Mouse (Mus musculus) thymus, adult 2 months (tissue): ENCODE data around the gene Vinac1. TPM values are rescaled to one million over a fixed set of nuclear protein-coding genes. Genes with fewer than 3 reads are reported as not detected.

Experiments
- DNase-seq: peaks from one replicate; pipeline ENCODE4 v3.0.0; 2021
- H3K27ac ChIP-seq: fragments of 200-500 bp; 2 replicates; pipeline ENCODE4 v1.5.1; 2012; ENCODE audit warnings: low read length, control low read depth; ENCODE audit not compliant: control insufficient read depth, insufficient read depth
- H3K27me3 ChIP-seq: fragments of 200-500 bp; 2 replicates; pipeline ENCODE4 v1.6.1; 2012; ENCODE audit warnings: mild to moderate bottlenecking, low read length, moderate library complexity, mixed read lengths; ENCODE audit not compliant: control insufficient read depth, insufficient read depth
- H3K36me3 ChIP-seq: fragments of 200-500 bp; 2 replicates; pipeline ENCODE4 v1.6.1; 2012; ENCODE audit warnings: mild to moderate bottlenecking, low read length, moderate library complexity; ENCODE audit not compliant: control insufficient read depth, insufficient read depth
- H3K4me1 ChIP-seq: fragments of 200-500 bp; replicated peaks from 2 replicates; pipeline ENCODE4 v1.6.1; 2012; ENCODE audit warnings: low read length; ENCODE audit not compliant: control insufficient read depth, insufficient read depth
- H3K4me3 ChIP-seq: fragments of 200-500 bp; 2 replicates; pipeline ENCODE4 v1.5.1; 2012; ENCODE audit warnings: mild to moderate bottlenecking, low read length, control low read depth, moderate library complexity; ENCODE audit not compliant: control insufficient read depth, insufficient read depth
- CTCF ChIP-seq: fragments of 200-500 bp; IDR thresholded peaks from 2 replicates; pipeline ENCODE4 v1.5.1; 2012; ENCODE audit warnings: mild to moderate bottlenecking, control low read depth, low read length, moderate library complexity, borderline replicate concordance; ENCODE audit not compliant: control insufficient read depth, poor library complexity, insufficient read depth; ENCODE audit errors: extremely low read depth
- POLR2A ChIP-seq: fragments of 200-500 bp; IDR thresholded peaks from 2 replicates; pipeline ENCODE4 v1.6.1; 2012; ENCODE audit warnings: mild to moderate bottlenecking, low read length, control low read depth, moderate library complexity; ENCODE audit not compliant: control insufficient read depth, poor library complexity, insufficient read depth; ENCODE audit errors: extremely low read depth
- WGBS: fragments of 180-500 bp; shearing (Covaris S2); methylation state at CpG from one replicate; pipeline ENCODE4 v1.1.7; 2018; 5-methylcytosine and 5-hydroxymethylcytosine counted together
- polyA plus RNA-seq: library from polyadenylated mRNA; depleted of rRNA; stranded (reverse); fragments of >200 nt; gene quantifications from 2 replicates; pipeline ENCODE4 v1.2.3, GENCODE M21; 2012; rRNA removed

The Vinac1 gene
- polyA plus RNA-seq, 1 experiment, result 0.16 TPM

- Histone ChIP-seq H3K4me3 (no peak overlapping the region), H3K27me3 (no peaks in the 10 kb centered on the region), H3K4me1 (no peaks in the 10 kb centered on the region), H3K27ac (no peak overlapping the region), H3K36me3 (no peaks in the 10 kb centered on the region)
- WGBS, result 98% methylated on average over 4 of the region's 4 CpGs
- DNase-seq, result no peak
- TF ChIP-seq POLR2A, result no peak
- no peak for TF ChIP-seq CTCF
These were observed 41.7 kb downstream of the Vinac1 start for GRCm38 (mm10) chr2:129006194-129006749.

- H3K27ac ChIP-seq, result no peak overlapping the region
- no peak for DNase-seq
- no peak overlapping the region for H3K4me3 ChIP-seq
- no peaks in the 10 kb centered on the region for H3K36me3 ChIP-seq
- no peaks in the 10 kb centered on the region for H3K4me1 ChIP-seq
- no peaks in the 10 kb centered on the region for H3K27me3 ChIP-seq
- TF ChIP-seq POLR2A (no peak), CTCF (no peak)
These were observed 43.1 kb downstream of the Vinac1 start for GRCm38 (mm10) chr2:129004872-129005271.

GRCm38 (mm10) chr2:128984746-128985145 lies 63.2 kb downstream of the Vinac1 start:
- H3K4me3 ChIP-seq, result no peak overlapping the region
- no peaks in the 10 kb centered on the region for H3K36me3 ChIP-seq
- no peak for DNase-seq
- no peak for TF ChIP-seq CTCF
- no peaks in the 10 kb centered on the region for H3K27me3 ChIP-seq
- H3K27ac ChIP-seq, result no peak overlapping the region
- WGBS, result 92% methylated on average over 3 of the region's 3 CpGs
- no peaks in the 10 kb centered on the region for H3K4me1 ChIP-seq

- 94% methylated on average over 4 of the region's 4 CpGs for WGBS
- H3K27ac ChIP-seq, result no peak overlapping the region
- no peaks in the 10 kb centered on the region for H3K27me3 ChIP-seq
- H3K4me1 ChIP-seq, result no peaks in the 10 kb centered on the region
- H3K36me3 ChIP-seq, result no peaks in the 10 kb centered on the region
- H3K4me3 ChIP-seq, result no peak overlapping the region
- TF ChIP-seq POLR2A, result no peak
- no peak for DNase-seq
These were observed 72.4 kb downstream of the Vinac1 start for GRCm38 (mm10) chr2:128975572-128975971.

Other genes with a start within 250 kb of the Vinac1 start
- 16.2 and 18.3 TPM in 2 replicates for gene Tmem87b, start 230.1 kb downstream of the Vinac1 start, polyA plus RNA-seq
- gene Fbln7, start 185.2 kb downstream of the Vinac1 start, polyA plus RNA-seq, result 0.64 and 0.69 TPM in 2 replicates
- 1.6 and 1.7 TPM in 2 replicates for gene Zc3h8, start 104.1 kb downstream of the Vinac1 start, polyA plus RNA-seq
- 2.5 and 2.6 TPM in 2 replicates for gene Zc3h6, start 80.8 kb downstream of the Vinac1 start, polyA plus RNA-seq
- 5.9 and 6.4 TPM in 2 replicates for gene Gm10762, start 80.4 kb downstream of the Vinac1 start, polyA plus RNA-seq
- 6.4 and 6.7 TPM in 2 replicates for gene Ttl, start 17.8 kb upstream of the Vinac1 start, polyA plus RNA-seq
- gene Polr1b, start 52.8 kb upstream of the Vinac1 start, polyA plus RNA-seq, result 24.2 and 28.0 TPM in 2 replicates
- gene Chchd5, start 81.5 kb upstream of the Vinac1 start, polyA plus RNA-seq, result 55.5 and 65.2 TPM in 2 replicates
- gene Slc20a1, start 150.6 kb upstream of the Vinac1 start, polyA plus RNA-seq, result 77.3 and 82.0 TPM in 2 replicates
- 5.1 and 7.5 TPM in 2 replicates for gene Ckap2l, start 249.0 kb upstream of the Vinac1 start, polyA plus RNA-seq